Mouse (Mus musculus) embryonic fibroblast, embryonic 13.5 days (primary cell): ENCODE measurements around the gene Tcf7l2.

Experiments used
- CTCF ChIP-seq: IDR thresholded peaks from 2 replicates; pipeline ENCODE4 v1.5.1; 2011; ENCODE audit warnings: mild to moderate bottlenecking, control low read depth, low read length, moderate library complexity, borderline replicate concordance; ENCODE audit not compliant: insufficient read depth
- POLR2A ChIP-seq: IDR thresholded peaks from 2 replicates; pipeline ENCODE4 v1.6.1; 2011; ENCODE audit warnings: low read depth, mild to moderate bottlenecking, control low read depth, low read length, moderate library complexity

DNA sequence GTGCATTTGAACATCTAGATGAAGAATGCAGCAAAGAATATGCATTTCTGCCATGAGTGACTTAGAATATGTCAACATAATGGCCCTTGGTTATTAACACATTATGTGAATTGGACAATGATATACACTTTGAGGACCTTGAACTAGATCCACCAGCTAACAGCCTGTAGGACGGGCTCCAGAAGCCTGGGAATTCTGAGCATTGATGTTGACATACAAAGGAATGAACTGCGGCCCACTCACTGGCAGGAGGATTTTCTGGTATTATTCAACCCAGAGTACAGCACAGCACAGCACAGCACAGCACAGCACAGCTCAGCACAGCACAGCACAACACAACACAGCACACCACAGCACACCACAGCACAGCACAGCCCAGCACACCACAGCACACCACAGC, 104.1 kb downstream of the Tcf7l2 start:
- no peak for TF ChIP-seq CTCF
- no peak for TF ChIP-seq POLR2A
